Mouse (Mus musculus) testis, adult 2 months (tissue): ENCODE measurements around the gene Parp2.

Source experiments
- CTCF ChIP-seq: fragments of 200-500 bp; IDR thresholded peaks from 2 replicates; pipeline ENCODE4 v1.5.1; 2012; ENCODE audit warnings: low read depth, mild to moderate bottlenecking, inconsistent platforms, low read length, moderate library complexity; ENCODE audit not compliant: control insufficient read depth, insufficient read depth, insufficient replicate concordance
- POLR2A ChIP-seq: fragments of 200-500 bp; IDR thresholded peaks from 2 replicates; pipeline ENCODE4 v1.6.1; 2012; ENCODE audit warnings: low read depth, mild to moderate bottlenecking, inconsistent platforms, low read length, moderate library complexity; ENCODE audit not compliant: control insufficient read depth

DNA sequence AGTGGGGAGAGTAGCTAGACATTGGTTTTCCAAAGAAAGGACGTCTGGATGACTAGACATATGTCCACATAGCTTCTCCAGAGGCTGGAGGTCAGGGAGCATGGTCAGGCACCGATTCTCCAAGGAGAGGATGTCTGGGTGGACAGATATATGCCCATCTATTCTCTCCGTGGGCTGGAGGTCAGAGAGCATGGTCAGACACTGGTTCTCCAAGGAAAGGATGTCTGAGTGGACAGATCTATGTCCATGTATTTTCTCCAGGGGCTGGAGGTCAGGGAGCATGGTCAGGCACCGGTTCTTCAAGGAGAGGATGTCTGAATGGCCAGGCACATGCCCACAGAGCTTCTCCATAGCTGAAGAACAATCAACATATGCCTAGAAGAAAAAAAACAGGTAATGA, 60.6 kb downstream of the Parp2 start:
- no peak for TF ChIP-seq CTCF
- no peak for TF ChIP-seq POLR2A
